Mouse (Mus musculus) urinary bladder, postnatal 14 days (tissue): ENCODE data around the gene Tsen54.
A peak's percentile ranks its signal among the peaks of the same experiment; 100 is the strongest.

Source experiments
- DNase-seq: peaks from one replicate; pipeline ENCODE4 v3.0.0; 2021; ENCODE audit warnings: low spot score

Tsen54 gene

DNA sequence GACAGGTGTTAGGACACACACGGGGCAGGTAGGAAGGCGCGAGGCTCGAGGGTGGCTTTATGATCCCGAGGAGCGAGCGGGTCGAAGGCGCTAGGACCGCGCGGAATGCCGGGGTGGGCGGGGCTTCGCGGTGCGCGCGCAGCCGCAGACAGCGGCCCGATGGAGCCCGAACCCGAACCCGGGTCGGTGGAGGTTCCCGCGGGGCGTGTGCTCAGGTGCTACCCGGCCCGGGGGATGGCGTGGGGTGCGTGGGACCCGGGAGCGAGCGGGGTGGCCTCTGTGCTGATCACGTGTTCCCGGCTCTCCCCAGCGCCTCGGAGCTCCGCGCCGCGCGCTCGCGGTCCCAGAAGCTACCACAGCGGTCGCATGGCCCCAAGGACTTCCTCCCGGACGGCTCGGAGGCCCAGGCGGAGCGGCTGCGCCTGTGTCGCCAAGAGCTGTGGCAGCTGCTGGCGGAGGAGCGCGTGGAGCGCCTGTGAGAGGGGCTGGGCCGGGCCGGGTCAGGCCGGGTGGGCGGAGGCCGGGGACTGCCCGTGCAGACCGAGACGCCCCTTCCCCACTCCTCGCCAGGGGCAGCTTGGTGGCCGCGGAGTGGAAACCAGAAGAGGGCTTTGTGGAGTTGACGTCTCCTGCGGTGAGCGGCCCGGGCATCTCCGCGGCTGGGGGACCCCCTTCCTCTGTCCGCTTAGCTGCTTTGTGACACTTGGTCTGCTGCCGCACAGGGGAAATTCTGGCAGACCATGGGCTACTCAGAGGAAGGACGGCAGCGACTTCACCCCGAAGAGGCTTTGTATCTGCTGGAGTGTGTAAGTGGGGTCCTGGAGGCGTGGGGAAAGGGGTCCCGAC, at the start of gene Tsen54:
Gene Tsen54 (plus strand): TSS at position 120 of the 846 bp plus-strand sequence.
- peak; percentile 90 for DNase-seq

DNA sequence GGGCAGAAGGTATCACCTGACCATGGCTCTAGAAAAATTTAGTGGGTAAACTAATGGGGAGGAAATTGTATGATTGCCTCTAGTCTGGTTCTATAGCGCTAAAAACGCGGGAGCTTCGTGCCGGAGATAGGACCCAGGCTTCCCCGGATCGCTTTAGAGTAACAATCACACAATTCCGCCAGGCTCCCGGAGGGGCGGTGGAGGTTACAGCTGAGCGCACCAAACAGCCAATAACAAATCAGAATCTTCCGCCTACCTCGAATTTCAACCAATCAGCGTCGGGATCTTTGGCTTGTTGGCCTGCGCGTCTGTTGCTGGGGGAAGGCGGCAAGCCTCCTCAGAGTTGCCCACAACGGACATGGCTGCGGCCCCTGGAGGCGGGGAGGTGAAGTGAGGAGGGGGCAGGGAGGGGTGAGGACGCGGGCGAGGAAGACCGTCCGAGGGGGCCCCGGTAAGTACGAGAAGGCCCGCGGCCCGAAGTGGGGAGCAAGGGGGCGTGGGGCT, 49.4 kb upstream of the Tsen54 start, which contains the start of gene Tmem94:
Gene Tmem94 (plus strand): TSS at position 331 of the 504 bp plus-strand sequence.
- DNase-seq, result peak; percentile 96

DNA sequence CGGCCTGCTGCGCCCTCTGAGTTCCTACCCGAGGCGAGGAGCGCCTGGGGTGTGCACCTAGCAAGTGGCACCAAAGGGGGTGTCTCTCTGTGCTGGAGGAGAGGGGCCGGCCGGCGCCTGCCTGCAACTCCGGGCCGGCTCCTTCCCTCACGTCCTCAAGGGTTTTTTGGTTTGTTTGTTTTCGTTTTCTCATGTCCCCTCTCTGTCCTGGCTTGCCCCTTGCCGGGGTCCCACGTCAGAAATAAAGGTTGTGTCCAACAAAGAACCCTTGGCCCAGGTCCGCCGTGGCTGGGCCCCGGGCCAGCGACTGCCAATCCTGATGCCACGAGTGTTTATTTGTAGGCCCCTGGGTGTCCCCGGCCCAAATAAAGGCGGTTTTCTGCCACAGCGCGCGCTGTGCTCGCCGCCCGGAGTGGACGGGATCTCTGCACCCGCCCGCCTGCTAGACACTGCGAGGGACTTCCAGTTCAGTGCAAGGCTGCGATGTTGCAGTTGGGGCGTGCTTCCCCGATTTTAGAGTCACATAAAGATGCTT, 48.9 kb upstream of the Tsen54 start:
- DNase-seq, result peak; percentile 41

DNA sequence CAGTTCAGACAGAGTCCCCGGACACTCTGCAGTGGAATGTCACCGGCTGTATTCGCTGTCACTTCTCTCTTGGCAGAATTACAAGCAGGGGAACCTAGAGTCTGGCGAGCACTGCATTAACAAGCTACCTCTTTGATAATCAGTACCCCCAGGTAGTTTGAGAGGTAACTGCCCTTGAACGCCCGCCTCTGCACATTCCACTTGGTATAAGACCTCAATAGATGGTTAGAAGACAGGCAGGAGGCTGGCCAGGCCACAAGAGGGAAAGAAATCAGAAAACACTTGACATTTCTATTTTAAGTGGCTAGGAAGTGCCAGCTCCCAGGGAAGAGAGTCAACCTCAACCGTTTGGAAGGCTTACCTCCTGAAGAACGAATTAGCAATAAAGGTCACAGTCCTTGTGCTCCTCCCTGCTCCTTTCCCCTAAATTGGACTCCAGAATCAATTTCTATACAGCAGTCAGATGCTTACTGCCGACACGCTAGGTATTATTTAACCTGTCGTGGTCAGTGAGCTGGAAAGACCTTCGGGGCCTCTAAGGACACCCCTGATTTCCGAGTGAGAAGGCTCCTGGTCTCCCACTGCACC, 48.1 kb upstream of the Tsen54 start:
- no peak for DNase-seq

DNA sequence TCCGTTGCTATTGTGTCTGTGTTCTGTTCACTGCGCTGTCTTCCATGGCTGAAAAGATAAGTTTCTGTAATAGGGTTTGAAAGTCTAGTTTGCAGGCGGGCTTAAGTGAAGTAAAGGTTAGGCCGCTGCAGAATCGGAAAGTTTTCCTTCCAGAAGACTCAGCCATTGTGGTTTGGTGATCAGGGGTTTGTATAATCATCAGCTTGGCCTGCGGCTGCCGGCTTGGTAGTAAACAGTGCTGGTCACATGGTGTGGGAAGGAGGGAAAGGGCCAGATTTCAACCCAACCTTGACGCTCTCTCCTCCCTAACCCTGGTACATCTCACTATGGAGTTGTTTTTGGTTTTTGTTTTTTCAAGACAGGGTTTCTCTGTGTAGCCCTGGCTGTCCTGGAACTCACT, 47.5 kb upstream of the Tsen54 start:
- no peak for DNase-seq

DNA sequence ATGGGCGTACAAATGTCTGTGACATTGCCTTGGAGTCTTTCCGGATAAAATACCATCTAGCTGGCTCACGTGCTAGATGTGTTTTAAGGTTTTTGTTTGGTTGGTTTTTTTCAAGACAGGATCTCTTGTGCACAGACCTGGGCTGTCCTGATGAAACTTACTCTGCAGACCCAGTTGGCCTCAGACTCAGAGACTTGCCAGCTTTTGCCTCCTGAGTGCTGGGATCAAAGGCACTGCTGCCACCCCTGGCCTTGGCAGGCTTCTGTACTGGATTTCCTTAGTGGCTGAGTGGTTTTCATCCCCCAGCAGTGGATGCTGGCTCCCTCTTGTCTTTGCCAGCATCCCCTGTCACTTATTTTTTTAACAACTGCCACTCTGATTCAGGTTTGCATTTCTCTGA, 45.6 kb upstream of the Tsen54 start:
- no peak for DNase-seq

DNA sequence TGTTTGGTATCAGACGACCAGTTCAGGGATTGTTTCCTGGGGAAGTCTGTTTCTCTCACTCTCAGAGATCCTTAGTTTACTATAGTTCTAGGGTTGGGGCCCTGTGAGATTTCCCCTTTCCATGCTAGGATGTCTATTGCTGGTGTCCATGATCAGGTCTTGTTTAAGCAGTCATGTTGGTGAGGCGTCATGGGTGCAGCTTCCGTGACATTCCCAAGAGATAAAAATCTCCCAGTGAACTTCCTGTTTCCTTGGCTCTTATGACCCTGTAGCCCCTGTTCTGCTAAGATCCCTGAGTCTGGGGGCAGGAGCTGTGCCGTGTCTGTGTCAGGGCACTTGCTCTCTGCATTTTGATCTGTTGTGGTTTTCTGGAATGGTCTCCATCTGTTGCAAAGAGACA, 39.9 kb upstream of the Tsen54 start:
- DNase-seq, result no peak

DNA sequence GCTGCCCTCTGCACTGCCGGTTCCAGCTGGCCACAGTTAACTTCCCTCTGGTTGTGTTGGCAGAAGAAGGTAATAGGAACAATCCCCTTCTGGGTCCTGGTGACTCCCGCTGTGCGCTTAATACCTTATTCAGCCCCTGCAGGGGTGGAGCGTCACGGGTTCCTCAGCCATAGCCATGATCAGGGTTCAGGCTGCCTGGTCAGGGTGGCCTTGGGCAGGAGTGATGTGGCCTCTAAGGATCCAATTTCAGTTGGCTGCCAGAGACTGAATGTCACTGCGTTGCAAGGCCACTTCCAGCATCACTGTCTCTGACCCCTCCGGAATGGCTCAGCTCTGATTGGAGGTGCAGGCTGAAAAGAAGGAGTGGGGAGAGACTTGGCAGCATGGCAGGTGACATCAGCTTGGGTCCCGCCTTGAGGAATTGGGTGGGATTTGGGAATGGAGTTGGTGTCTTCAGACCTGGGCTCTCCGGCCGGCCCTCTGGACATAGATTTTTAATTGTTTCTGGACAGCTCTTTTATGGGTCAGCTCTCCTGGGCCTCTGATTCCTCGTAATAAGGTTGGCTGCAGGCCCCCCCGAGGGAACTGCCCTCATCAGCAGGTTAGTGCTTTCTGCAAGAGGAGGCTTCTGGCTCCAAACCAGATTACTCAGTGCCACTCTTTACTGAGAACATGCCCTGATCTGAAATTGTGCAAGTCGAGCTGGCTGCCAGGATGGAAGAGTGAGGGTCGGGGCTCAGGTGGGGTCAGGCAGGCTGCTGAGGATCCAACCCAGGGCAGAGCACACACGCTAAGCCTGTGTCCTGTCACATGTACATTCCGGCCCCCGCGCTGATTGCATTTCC, 38.5 kb upstream of the Tsen54 start:
- DNase-seq, result peak; percentile 35

DNA sequence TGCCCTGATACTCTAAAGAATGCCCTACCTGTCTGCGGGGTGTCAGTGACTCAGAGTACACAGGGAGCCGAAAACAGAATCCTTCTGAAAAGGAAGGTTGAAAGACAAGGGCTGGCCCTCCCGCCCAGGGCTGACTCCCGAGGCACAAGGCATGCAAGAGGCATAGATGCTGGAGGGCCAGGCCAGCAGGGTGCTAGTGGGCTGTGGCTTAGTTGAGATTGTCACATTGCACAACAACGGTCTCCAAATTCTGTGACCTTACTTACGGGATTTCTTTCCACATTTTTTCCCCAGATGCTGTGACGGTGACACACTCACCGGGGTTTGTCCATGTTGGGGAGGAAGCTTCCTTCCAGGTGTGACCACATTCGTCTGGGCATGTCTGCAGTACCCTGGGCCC, 37.6 kb upstream of the Tsen54 start:
- DNase-seq, result no peak

DNA sequence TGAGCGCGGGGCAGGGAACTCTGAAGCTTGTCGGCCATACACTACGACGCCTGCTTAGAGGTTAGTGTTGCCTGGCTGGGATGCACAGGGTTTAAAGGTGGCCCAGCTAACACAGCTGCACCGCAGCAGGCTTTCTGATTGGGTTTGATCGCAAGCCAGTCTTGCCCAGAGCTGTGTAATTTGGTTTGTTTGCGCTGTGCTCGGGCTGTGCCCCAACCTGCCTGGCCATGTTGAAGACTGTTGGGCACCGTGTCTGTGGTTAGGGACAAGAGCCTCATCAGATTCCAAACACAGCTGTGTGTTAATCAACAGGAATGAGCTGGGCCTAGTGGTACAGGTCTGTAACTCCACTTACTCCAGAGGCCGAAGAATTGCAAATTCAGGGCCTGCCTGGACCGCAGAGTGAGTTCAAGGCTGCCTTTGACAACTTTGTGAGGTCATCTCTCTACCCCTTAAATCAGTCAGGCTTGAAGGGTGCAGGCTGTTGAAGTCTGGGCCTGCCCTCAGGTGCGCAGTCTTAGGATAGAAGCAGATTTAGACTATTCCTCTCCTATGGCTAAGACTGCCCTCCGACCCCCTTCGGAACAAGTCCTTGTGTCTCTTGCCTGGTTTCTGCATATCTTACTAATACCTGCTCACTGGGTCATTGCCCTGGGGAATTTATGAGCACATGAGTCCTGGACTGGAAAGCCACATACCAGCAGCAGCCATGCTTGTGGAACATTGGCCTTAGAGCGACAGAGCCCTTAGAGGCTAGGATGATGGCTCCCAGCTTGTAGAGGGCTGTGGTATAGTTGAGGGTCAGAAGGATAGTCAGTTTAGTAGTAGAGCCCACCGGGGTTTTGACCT, 36.8 kb upstream of the Tsen54 start:
- peak; percentile 87 for DNase-seq

DNA sequence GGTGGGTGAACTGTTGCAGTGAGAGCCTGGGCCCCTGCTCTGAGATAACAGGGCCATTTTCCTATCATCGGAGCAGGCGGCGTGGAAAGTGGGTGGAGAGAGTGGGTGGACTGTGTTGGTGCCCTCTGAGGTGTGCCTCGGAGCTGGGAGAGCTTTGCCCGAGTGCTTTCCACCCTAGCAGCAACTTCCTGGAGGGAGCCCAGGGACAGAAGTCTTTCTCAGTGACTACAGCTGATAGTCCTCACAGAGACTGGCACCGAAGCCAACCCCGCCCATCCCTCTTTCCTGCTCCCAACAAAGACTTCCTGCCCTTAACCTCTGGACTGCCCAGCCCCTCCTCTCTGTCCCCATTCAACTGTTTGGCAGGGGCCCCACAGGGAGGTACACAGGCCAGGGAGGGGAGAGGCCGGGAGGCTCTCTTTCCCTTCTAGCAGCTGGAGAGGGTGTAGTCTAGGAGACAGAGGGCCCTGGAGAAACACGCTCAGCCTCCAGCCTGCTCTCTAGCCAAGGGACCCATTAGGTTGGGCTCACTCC, 35.4 kb upstream of the Tsen54 start:
- DNase-seq, result peak; percentile 87

DNA sequence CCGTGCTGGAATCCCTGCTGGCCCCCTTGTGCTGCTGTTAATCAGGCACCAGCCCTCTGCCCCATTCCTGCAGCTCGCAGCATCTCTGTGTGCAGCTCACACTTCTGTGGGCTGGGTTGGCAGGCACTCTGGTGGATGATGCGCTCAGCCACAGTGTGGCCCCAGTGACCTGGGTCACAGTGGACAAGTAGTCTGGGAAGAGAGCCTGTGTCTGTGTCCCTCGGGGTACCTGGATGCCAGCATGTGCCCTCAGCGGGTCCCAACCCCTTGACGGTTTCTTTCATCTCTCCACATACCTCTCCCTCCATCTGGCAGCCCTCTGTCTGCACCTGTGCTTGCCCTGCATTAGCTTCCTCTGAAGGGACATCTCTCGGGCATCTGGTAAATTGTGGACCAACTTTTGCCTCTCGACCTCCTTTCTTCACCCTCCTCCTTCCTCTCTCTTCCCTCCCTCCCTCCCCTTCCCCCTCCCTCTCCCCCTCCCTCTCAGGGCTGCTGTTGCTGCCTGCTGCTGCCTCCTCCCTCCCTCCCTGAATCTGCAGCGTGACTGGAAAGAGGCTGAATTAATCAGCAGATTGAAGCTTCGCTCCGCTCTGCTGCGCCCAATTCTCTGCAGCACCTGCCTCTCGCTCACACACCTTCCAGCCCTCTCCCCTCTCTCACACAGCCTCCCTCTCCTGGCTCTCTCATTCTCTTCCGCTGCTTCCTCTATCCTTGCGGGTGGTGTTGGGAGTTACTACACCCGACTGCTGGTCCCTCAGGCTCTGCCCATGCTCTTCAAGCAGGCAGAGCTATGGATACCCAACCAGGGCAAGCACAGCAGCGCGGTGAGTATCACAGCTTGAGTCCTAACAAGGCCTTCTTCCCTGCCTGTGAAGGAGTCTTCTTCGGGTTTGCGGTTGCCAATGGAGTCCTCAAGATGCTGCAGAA, 34.1 kb upstream of the Tsen54 start:
- no peak for DNase-seq

DNA sequence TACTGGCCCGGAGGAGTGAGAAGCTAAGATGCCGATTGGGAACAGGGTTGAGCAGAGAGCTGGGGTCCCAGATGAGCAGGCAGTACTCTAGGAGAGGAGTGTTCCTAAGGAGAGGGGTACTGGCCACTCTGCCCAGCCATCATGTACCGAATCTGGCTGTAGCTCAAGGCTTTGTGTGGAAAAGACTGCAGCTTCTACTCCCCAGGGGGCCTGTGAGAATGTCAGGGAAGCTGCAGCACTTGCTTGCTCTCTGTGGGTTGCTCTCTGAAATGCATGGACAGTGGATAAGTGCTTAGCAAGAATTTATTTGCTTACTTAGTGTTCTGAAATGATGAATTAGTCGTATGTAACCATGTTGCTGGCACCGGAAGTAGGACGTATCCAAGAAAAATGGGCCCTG, 28.1 kb upstream of the Tsen54 start:
- no peak for DNase-seq

DNA sequence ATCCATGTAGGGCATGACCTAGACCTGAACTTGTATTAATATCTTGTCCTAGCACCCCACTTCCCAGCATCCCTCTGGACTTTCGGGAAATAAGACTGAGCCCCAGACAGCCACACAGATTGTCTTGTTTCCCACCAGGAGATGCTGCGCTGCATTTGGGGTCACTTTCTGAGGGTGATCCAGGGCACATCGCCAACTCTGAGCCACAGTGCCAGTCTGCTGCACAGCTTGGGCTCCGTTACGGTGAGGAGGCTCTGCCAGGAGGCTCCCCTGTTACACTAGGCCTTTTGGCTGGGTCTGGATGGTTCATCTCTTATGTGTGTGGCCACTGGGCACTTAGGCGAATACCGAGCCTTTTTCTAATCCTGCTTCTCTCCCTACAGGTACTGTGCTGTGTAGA, 24.7 kb upstream of the Tsen54 start:
- no peak for DNase-seq

DNA sequence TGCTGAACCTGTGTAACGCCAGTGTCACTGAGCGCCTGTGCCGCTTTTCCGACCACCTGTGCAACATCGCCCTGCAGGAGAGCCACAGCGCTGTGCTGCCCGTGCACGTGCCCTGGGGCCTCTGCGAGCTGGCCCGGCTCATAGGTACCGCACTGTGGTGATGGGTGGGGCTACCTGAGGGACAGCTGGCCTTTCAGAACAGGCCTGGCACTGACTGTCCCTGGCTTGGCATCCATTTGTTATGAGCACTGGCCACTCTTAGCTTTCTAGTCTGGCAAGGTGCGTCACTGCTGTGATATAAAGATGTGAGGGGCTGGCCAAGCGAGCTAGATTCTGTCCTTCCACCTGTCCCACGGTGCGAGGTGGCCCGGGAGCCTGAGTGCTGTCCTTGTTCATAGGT, 22.6 kb upstream of the Tsen54 start:
- no peak for DNase-seq

DNA sequence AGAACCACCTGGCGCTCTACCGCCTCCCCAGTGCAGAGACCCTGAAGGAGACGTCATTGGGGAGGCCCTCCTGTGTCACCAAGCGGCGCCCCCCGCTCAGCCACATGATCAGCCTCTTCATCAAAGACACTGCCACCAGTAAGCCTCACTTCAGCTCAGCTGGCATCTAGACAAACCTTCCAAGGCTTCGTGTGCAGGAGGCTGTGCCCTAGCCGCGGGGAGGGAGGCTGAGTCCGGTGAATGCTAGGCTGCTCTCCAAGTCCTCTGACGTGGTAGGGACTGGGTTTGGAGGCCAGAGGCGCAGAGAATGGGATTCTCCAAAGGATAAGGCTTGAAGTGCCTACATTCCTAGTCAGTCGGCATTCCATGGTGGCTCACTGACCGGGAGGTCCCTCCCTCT, 22.2 kb upstream of the Tsen54 start:
- DNase-seq, result no peak

DNA sequence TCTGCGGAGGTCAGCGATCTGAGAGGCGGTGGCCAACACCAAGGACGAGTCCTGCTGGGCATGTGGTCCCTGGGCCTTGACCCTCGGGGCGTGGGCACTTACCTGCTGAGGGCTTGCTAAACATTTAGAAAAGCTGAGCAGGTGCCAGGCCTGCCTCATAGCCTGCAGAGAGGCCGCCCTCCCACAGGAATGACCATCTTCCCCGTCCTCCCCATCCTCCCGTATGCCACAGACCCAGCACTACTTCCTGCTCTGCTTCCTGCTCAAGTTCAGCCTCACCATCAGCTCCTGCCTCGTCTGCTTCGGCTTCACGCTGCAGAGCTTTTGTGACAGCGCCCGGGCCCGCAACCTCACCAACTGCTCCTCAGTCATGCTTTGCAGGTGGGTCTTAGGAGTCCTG, 17.6 kb upstream of the Tsen54 start:
- no peak for DNase-seq

DNA sequence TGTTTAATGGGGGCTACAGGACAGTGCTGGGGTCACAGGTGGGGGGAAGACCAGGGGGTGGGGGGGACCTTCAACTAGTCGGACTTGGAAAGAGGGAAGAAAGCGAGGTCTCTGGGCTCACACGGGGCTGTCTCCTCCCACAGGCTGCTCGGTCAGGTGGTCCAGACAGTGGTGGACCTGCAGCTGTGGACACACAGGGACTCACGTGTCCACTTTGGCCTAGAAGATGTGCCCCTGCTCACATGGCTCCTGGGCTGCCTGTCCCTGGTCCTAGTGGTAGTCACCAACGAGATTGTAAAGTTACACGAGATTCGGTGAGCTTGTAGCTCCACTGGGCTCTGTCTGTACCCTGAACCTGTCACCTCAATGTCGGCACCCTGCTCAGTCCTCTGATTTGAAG, 16.9 kb upstream of the Tsen54 start:
- no peak for DNase-seq

DNA sequence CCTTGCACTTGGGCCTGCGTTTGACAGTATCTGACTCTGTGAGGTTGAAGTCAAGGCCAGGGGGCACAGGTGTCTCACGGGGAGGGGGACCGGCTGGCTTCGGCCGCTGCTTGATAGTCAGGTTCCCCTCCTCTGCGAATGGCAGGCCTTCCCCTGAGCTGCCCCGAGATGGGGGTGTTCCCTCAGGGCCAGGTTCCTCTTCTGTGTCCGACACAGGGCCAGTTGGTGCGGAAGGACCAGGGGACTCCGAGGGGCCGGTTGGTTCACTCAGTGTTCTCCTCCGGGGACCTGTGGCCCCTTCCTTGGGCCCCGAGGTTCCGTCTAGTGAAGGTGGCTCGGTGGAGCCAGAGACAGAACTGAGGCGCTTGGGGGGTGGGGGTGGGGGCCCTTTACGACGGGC, 13.5 kb upstream of the Tsen54 start:
- DNase-seq, result no peak
